Mouse (Mus musculus) embryo, embryonic 11.5 days (tissue): ENCODE data around the gene Daxx.

Source experiments
- DNase-seq: peaks from one replicate; pipeline ENCODE4 v3.0.0-alpha.2; 2012; ENCODE audit warnings: low read depth, low spot score

Gene Daxx

DNA sequence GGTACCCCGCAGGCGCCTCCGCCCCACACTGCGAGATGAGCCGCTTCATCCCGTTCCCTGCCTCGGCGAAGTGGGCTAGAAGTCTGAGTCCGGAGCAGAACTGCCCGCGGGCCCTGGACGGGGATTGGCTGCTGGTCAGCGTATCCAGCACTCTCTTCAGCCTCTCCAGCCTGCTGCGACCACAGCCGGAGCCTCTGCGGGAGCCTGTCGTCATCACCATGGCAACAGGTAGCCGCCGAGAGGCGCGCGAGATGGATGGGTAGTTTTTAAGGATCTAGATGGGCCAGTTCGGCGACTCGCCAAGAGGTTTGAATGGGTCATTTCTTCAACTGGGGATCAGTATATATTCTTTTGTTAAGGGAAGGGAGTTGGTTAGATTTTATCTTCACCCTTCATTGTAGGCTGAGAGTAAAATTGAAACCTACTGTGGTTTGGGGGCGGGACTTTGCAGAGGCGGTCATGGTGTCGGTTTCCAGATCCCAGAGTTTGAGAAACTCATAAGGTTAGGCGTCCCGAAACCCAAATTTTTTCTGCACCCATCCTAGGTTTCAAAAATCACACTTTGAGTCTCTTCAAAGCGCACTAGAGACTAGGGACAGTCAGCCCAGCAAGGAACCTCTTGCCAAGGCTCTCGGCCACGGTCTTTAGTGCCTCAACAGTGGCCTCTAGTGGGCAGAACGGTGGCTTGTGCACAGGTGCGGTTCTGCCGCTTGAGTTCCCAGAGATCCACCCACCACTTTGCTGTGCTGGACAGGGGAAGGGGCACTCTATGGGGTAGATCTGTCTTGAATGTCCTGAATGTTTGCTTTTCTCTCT lies 11.3 kb downstream of the Daxx start:
- peak; percentile 75 for DNase-seq

- DNase-seq = no peak
Observed at GRCm38 (mm10) chr17:33921361-33921760, 12.1 kb downstream of the Daxx start.

DNA sequence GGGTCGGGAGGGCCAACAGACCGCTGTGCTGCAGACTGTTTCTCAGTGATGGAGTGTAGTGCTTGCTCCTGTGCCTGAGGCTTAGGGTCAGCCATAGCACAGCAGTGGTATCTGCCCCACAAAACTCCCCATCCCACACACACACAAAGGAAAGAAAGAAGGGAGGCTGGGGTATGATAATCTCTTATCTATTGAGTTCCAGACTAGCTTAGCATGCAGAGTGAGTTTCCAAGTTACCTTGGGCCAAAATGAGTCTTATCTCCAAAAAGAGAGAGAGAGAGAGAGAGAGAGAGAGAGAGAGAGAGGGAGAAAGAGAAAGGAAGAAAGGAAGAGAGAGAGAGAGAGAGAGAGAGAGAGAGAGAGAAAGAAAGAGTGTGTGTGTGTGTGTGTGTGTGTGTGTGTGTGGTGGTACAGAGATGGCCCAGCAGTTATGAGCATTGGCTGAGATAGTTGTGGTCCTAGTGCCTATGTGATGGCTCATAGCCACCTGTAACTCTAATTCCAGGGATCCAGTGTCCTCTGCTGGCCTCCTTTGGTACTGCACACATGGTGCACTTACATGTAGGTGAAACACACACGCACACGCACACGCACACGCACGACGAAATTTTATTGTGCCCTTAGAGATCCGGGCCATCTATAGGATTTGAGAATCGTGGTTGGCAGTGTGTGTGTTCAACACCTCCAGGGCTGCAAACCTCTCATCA lies 15.5 kb downstream of the Daxx start:
- no peak for DNase-seq

DNA sequence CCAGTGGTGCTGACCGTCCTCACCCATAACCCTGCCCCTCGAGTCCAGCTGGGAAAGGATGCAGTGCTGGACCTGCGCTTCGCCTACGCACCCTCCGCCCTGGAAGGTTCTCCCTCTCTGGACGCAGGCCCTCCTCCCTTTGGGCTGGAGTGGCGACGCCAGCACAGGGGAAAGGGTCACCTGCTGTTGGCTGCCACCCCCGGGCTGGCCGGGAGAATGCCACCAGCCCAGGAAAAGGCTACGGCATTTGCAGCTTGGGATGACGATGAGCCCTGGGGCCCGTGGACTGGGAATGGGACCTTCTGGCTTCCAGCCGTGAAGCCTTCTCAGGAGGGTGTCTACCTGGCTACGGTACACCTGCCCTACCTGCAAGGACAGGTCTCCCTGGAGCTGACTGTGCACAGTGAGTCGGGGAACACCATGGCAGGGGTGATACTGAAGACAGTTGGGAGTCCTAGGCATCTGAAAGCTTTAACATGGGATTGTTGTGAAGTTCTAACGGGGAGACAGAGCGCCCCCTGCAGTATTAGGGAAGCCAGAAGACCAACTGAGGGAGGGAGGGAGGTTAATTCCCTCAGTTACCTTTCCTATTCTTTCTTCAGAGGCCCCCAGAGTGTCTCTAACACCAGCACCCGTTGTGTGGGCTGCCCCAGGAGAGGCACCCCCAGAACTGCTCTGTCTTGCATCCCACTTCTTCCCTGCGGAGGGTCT lies 16.3 kb downstream of the Daxx start:
- no peak for DNase-seq

- DNase-seq = no peak
Observed at GRCm38 (mm10) chr17:33926207-33926932, 17.2 kb downstream of the Daxx start.

DNA sequence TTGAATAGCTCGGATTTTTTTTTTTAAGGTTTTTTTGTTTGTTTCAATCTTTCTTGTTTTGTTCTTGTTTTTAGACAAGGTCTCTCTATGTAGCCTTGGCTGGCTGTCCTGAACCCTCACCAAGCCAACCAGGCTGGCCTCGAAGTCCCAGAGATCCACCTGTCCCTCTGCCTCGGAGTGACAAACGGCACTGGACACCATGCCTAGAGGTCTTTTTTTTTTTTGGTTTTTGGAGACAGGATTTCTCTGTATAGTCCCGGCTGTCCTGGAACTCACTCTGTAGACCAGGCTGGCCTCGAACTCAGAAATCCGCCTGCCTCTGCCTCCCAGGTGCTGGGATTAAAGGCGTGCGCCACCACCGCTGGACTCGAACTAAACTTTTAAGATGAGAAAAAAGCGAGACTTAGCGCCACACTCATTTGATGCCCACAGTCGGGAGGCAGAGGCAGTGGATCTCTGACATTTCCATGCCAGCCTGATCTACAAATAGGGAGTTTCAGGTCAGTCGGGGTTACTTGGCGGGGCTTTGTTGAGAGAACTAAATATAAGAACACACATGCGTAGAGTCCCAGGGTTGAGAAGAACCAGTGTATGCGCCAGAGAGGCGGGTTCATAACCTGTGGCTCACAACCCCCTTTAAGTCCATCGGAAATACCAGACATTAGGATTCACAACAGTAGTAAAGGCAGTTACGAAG lies 19.2 kb downstream of the Daxx start:
- no peak for DNase-seq

DNA sequence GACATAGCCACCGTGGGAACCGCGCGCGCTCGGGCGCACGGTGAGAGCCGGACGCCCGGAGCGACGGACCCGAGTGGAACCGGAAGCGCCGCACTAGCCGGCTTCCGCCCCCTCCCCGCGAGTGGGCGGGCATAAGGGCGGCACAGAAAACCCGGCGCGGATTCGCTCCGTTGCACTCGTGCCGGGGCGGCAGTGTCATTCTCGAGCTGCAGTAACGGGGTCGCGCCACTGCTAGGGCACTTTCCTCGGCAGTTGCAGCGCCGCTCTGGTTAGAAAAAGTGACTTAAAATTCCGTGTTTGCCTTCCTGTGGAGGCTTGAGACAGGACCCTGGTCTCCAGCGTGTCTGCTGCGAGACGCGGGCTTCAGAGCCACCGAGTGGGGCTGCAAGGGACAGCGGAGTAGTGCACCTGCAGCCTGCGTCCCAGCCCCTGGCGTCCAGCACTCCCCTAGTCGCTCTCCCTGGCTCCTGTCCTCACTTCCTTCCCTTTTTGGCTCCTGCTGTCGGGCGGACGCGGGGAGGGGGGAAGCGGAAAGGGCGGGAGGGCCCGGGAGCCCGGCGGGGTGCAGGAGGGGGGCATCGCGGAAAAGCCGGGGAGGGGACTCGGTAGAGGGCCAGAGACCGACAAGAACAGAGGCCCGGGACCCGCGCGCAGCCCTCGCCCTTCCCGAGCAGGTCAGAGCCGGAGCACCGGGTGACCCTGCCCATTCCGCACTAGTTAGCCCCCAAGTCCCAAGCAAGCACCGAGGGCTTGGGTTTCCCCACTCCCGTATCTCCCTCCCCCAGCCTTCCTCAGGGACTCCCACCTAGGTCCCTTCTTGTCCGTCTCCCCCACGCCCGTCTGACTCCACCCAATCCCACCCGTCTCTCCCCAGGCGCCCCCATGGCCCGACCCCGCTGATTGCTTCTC lies 20.4 kb downstream of the Daxx start, which contains the start of gene Rgl2:
Gene Rgl2, plus strand, starts transcription at position 173 of the 909 bp plus-strand sequence.
- DNase-seq = peak; percentile 87

GRCm38 (mm10) chr17:33930280-33931158 lies 21.3 kb downstream of the Daxx start:
- DNase-seq = no peak

DNA sequence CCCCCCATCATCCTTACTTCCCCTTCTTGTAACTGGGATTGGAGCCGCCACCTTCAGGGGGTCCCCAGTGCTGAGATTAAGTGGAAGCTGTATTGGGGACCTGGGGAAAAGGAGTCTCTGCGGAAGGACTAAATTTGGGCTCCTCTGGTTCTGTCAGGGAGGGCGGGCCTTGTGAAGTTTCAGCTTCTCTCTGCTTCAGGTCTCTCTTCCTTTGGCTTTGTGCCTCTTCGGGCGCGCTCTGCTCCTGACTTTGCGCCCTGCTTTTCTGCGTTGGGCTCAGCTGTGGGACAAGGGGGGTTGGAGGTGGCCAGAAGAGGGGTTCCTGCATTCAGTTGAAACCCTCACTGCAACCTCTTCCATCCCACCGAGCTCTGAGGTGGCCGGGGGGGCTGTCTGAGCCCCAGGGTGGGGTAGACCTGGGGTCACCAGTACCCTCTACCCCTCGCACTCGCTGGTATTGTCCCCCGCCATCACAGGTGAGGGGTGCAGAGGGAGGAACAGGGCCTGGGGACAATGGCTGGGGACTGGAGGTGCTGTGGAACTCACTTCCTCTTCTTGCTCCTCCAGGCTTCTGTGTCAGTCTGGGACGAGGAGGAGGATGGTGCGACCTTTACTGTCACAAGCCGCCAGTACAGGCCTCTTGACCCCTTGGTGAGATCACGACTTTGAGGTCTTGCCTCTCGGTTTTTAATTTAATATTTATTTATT lies 22.1 kb downstream of the Daxx start:
- no peak for DNase-seq

- no peak for DNase-seq
Observed at GRCm38 (mm10) chr17:33931947-33932346, 22.7 kb downstream of the Daxx start.

- DNase-seq = no peak
Observed at GRCm38 (mm10) chr17:33932448-33932847, 23.2 kb downstream of the Daxx start.

GRCm38 (mm10) chr17:33932970-33933369 lies 23.8 kb downstream of the Daxx start:
- DNase-seq = no peak

DNA sequence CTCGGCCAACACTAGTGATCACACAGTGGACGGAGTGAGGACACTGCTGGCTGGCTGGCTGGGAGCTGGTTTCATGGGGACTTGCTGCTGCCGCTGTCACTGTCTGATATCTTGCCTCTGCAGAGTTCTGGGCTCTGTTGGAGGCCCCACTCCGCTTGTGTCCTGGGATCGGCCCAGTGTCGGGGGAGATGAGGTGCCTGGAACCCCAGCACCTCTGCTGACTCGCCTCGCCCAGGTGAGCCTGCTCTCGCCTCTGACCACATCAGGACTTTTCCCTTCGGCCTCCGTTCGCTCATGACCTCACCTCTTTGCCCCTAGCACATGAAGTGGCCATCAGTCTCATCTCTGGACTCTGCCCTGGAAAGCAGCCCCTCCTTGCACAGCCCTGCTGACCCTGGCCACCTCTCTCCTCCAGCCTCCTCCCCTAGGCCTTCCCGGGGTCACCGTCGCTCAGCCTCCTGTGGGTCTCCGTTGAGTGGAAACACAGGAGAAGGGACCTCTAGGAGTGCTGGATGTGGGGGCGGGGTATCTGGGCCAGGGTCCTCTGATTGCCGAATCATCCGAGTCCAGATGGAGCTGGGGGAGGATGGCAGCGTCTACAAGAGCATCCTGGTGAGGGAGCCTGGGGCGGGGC lies 26.3 kb downstream of the Daxx start:
- no peak for DNase-seq

GRCm38 (mm10) chr17:33936993-33937392 lies 27.8 kb downstream of the Daxx start:
- no peak for DNase-seq

DNA sequence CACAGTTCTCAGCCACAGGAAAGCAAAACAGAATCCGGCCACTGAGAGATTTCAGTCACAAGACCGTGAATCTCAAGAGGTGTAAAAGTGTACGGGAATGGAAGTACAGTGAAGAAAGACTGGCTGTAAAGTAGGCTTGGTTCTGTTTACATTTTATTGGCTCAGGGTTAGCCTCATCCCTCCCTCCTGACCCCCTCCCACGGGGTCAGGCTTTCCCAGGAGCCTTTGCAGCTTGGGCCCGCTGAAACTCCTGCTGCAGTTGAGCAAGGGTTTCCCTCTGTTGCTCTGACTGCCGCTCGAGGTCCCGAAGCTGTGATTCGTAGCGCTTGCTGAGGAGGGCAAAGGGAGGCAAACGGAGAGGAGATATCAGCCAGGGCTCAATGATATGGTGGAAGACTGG lies 29.6 kb downstream of the Daxx start:
- DNase-seq = no peak

DNA sequence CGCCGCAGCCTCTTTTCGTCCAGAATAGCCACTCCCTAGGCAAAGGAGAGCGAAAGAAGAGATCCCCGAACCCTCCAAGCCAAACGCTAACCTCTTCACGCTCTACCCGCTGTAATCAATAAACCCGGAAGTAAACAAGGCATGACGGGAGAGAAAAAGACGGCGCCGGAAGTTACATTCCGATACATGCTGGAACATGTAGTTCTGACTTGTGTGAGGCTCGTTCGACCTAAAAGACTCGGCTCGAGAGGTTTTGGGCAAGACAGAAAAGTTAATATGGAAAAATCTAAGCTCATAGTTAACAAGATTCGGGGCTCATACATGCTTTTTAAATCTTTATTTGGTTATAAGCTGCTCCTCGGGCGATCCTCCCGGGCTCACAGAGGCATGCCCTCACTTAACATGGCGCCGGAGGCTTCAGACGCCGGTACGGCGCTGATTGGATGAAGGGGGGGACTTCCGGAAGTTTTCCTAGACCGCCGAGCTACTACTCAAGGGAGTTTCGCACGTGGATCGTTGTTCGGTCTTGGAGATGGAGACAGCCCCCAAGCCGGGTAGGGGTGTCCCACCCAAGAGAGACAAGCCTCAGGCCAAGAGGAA lies 31.1 kb downstream of the Daxx start, which contains the start of the genes Pfdn6 and Wdr46:
Gene Pfdn6, minus strand, starts transcription at position 138 of the 600 bp plus-strand sequence.
Gene Wdr46, plus strand, starts transcription at position 455 of the 600 bp plus-strand sequence.
- DNase-seq = peak; percentile 83

DNA sequence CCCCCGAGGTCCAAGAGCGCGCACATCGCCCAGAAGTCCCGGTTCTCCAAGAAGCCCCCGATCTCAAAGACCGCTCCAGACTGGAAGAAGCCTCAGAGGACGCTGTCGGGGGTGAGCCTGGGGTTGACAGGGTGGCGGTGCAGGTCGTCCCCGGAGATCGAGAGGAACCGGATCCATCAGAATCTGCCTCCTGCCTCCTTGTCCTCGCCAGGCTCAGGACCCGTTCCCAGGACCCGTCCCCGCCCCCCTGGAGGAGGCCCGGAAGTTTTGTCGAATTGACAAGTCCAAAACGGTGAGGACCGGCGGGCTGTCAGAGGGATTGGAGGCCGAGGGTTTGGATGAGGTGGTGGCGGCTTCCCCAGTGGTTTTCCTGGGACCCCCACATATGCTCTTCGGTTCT lies 31.8 kb downstream of the Daxx start:
- DNase-seq = no peak
